Mouse (Mus musculus) intestine, embryonic 15.5 days (tissue): ENCODE results near the gene Car5a. TPM values are rescaled to one million over a fixed set of nuclear protein-coding genes. Genes with fewer than 3 reads are reported as not detected.

Experiments
- ATAC-seq: fragments of 200-750 bp; cut with Nextera tagmentation; 2 replicates; pipeline ENCODE4 v1.8.0; 2017; ENCODE audit warnings: moderate TSS enrichment, moderate library complexity
- H3K27ac ChIP-seq: fragments of 300-500 bp; sonication (generic); 2 replicates; pipeline ENCODE4 v1.5.1; 2015; ENCODE audit warnings: mild to moderate bottlenecking, inconsistent platforms
- H3K27me3 ChIP-seq: fragments of 300-500 bp; sonication (generic); replicated peaks from 2 replicates; pipeline ENCODE4 v1.6.1; 2015; ENCODE audit warnings: inconsistent platforms
- H3K36me3 ChIP-seq: fragments of 300-500 bp; sonication (generic); 2 replicates; pipeline ENCODE4 v1.6.1; 2015; ENCODE audit warnings: inconsistent platforms
- H3K4me1 ChIP-seq: fragments of 300-500 bp; sonication (generic); replicated peaks from 2 replicates; pipeline ENCODE4 v1.6.1; 2015; ENCODE audit warnings: inconsistent platforms
- H3K4me2 ChIP-seq: fragments of 300-500 bp; sonication (generic); replicated peaks from 2 replicates; pipeline ENCODE4 v1.6.1; 2015; ENCODE audit warnings: mild to moderate bottlenecking, inconsistent platforms
- H3K4me3 ChIP-seq: fragments of 300-500 bp; sonication (generic); replicated peaks from 2 replicates; pipeline ENCODE4 v1.5.1; 2015; ENCODE audit warnings: inconsistent platforms
- H3K9ac ChIP-seq: fragments of 300-500 bp; sonication (generic); 2 replicates; pipeline ENCODE4 v1.6.1; 2015; ENCODE audit warnings: inconsistent platforms
- H3K9me3 ChIP-seq: fragments of 300-500 bp; sonication (generic); 2 replicates; pipeline ENCODE4 v1.6.1; 2016; ENCODE audit warnings: inconsistent platforms
- WGBS: fragments of 180-500 bp; shearing (Covaris S2); methylation state at CpG from one replicate; pipeline ENCODE4 v1.1.7; 2015; 5-methylcytosine and 5-hydroxymethylcytosine counted together
- polyA plus RNA-seq: library from polyadenylated mRNA; unstranded; fragments of >200 nt; fragmentation: Nextera tagmentation; extraction: Ambion mirVana; gene quantifications from 2 replicates; pipeline ENCODE4 v1.2.1, GENCODE M21; 2015

The Car5a gene
- polyA plus RNA-seq, 1 experiment from 2014 or later, result 0.21 TPM

GRCm38 (mm10) chr8:121925624-121926023 is 19.1 kb downstream of the Car5a start:
- peaks cover 8% of the 10 kb centered on the region for H3K4me1 ChIP-seq
- H3K27me3 ChIP-seq, result no peaks in the 10 kb centered on the region
- no peak overlapping the region for H3K27ac ChIP-seq
- H3K9ac ChIP-seq, result no peak overlapping the region
- WGBS, result 30% methylated on average over 10 of the region's 10 CpGs
- no peak overlapping the region for H3K4me2 ChIP-seq
- no peaks in the 10 kb centered on the region for H3K36me3 ChIP-seq
- no peak for ATAC-seq
- no peak overlapping the region for H3K4me3 ChIP-seq
- H3K9me3 ChIP-seq, result no peaks in the 10 kb centered on the region

- 71% methylated on average over 5 of the region's 5 CpGs for WGBS
- Histone ChIP-seq H3K36me3 (no peaks in the 10 kb centered on the region), H3K9ac (no peak overlapping the region), H3K4me2 (no peak overlapping the region), H3K4me3 (no peak overlapping the region), H3K4me1 (peaks cover 8% of the 10 kb centered on the region), H3K27ac (no peak overlapping the region), H3K27me3 (no peaks in the 10 kb centered on the region), H3K9me3 (no peaks in the 10 kb centered on the region)
- no peak for ATAC-seq
These were observed 20.0 kb downstream of the Car5a start for GRCm38 (mm10) chr8:121924681-121925080.

- no peaks in the 10 kb centered on the region for H3K36me3 ChIP-seq
- H3K9me3 ChIP-seq, result no peaks in the 10 kb centered on the region
- no peak overlapping the region for H3K4me3 ChIP-seq
- peak; percentile 63 for ATAC-seq
- H3K4me1 ChIP-seq, result peaks cover 8% of the 10 kb centered on the region
- H3K9ac ChIP-seq, result 0 out of 2 replicates have a peak overlapping the region, but pooled peaks have one; percentile 20
- no peak overlapping the region for H3K4me2 ChIP-seq
- H3K27ac ChIP-seq, result peak overlapping the region; percentile 70
- 27% methylated on average over 8 of the region's 8 CpGs for WGBS
- H3K27me3 ChIP-seq, result no peaks in the 10 kb centered on the region
These were observed 22.6 kb downstream of the Car5a start for GRCm38 (mm10) chr8:121922101-121922500.

GRCm38 (mm10) chr8:121921582-121921981 is 23.1 kb downstream of the Car5a start:
- H3K9me3 ChIP-seq, result no peaks in the 10 kb centered on the region
- peak overlapping the region; percentile 70 for H3K27ac ChIP-seq
- no peak overlapping the region for H3K9ac ChIP-seq
- WGBS, result 84% methylated on average over 8 of the region's 8 CpGs
- no peaks in the 10 kb centered on the region for H3K36me3 ChIP-seq
- no peak for ATAC-seq
- H3K27me3 ChIP-seq, result no peaks in the 10 kb centered on the region
- peaks cover 8% of the 10 kb centered on the region for H3K4me1 ChIP-seq
- H3K4me2 ChIP-seq, result no peak overlapping the region
- H3K4me3 ChIP-seq, result no peak overlapping the region

- no peaks in the 10 kb centered on the region for H3K36me3 ChIP-seq
- ATAC-seq, result no peak
- no peak overlapping the region for H3K4me3 ChIP-seq
- no peak overlapping the region for H3K27ac ChIP-seq
- no peak overlapping the region for H3K9ac ChIP-seq
- 16% methylated on average over 3 of the region's 3 CpGs for WGBS
- H3K4me2 ChIP-seq, result no peak overlapping the region
- H3K9me3 ChIP-seq, result no peaks in the 10 kb centered on the region
- H3K27me3 ChIP-seq, result no peaks in the 10 kb centered on the region
- peaks cover 8% of the 10 kb centered on the region for H3K4me1 ChIP-seq
These were observed 25.0 kb downstream of the Car5a start for GRCm38 (mm10) chr8:121919731-121920130.

- WGBS, result 67% methylated on average over 4 of the region's 4 CpGs
- H3K27me3 ChIP-seq, result no peaks in the 10 kb centered on the region
- no peak overlapping the region for H3K4me3 ChIP-seq
These were observed 25.5 kb downstream of the Car5a start for GRCm38 (mm10) chr8:121919158-121919557.

GRCm38 (mm10) chr8:121913378-121913777 is 31.3 kb downstream of the Car5a start:
- Histone ChIP-seq H3K9ac (no peak overlapping the region), H3K9me3 (no peaks in the 10 kb centered on the region), H3K4me1 (no peaks in the 10 kb centered on the region), H3K36me3 (no peaks in the 10 kb centered on the region), H3K4me3 (no peak overlapping the region), H3K27me3 (no peaks in the 10 kb centered on the region), H3K27ac (no peak overlapping the region), H3K4me2 (no peak overlapping the region)
- no peak for ATAC-seq
- WGBS, result 74% methylated on average over 8 of the region's 8 CpGs

More at GRCm38 (mm10) chr8:121919158-121919557, 25.5 kb downstream of the Car5a start:
- ATAC-seq, result no peak
- no peaks in the 10 kb centered on the region for H3K36me3 ChIP-seq
- H3K4me1 ChIP-seq, result peaks cover 8% of the 10 kb centered on the region
- no peak overlapping the region for H3K9ac ChIP-seq
- no peak overlapping the region for H3K4me2 ChIP-seq
- no peaks in the 10 kb centered on the region for H3K9me3 ChIP-seq
- H3K27ac ChIP-seq, result no peak overlapping the region

- 73% methylated on average over 3 of the region's 3 CpGs for WGBS
- H3K27me3 ChIP-seq, result no peaks in the 10 kb centered on the region
- no peak for ATAC-seq
- H3K9ac ChIP-seq, result no peak overlapping the region
- H3K4me3 ChIP-seq, result no peak overlapping the region
- H3K27ac ChIP-seq, result no peak overlapping the region
- no peaks in the 10 kb centered on the region for H3K9me3 ChIP-seq
- H3K4me2 ChIP-seq, result no peak overlapping the region
- H3K36me3 ChIP-seq, result no peaks in the 10 kb centered on the region
- peaks cover 3% of the 10 kb centered on the region for H3K4me1 ChIP-seq
These were observed 31.9 kb downstream of the Car5a start for GRCm38 (mm10) chr8:121912831-121913230.

GRCm38 (mm10) chr8:121911987-121912386 is 32.7 kb downstream of the Car5a start:
- Histone ChIP-seq H3K9ac (no peak overlapping the region), H3K27me3 (no peaks in the 10 kb centered on the region), H3K4me2 (no peak overlapping the region), H3K4me1 (peaks cover 4% of the 10 kb centered on the region), H3K36me3 (no peaks in the 10 kb centered on the region), H3K9me3 (no peaks in the 10 kb centered on the region), H3K27ac (no peak overlapping the region), H3K4me3 (no peak overlapping the region)
- no peak for ATAC-seq
- WGBS, result 74% methylated on average over 7 of the region's 7 CpGs

GRCm38 (mm10) chr8:121911400-121911799 is 33.3 kb downstream of the Car5a start:
- Histone ChIP-seq H3K4me2 (no peak overlapping the region), H3K4me1 (peaks cover 7% of the 10 kb centered on the region), H3K9me3 (no peaks in the 10 kb centered on the region), H3K9ac (no peak overlapping the region), H3K36me3 (no peaks in the 10 kb centered on the region), H3K27me3 (no peaks in the 10 kb centered on the region), H3K4me3 (no peak overlapping the region), H3K27ac (no peak overlapping the region)
- ATAC-seq, result no peak
- WGBS, result 87% methylated on average over 6 of the region's 6 CpGs

- no peaks in the 10 kb centered on the region for H3K9me3 ChIP-seq
- H3K27me3 ChIP-seq, result no peaks in the 10 kb centered on the region
- no peak for ATAC-seq
- H3K4me3 ChIP-seq, result no peak overlapping the region
- no peak overlapping the region for H3K27ac ChIP-seq
- 4% methylated on average over 6 of the region's 6 CpGs for WGBS
- peaks cover 16% of the 10 kb centered on the region for H3K4me1 ChIP-seq
- H3K9ac ChIP-seq, result no peak overlapping the region
- H3K36me3 ChIP-seq, result no peaks in the 10 kb centered on the region
- no peak overlapping the region for H3K4me2 ChIP-seq
These were observed 35.0 kb downstream of the Car5a start for GRCm38 (mm10) chr8:121909663-121910062.

- no peak overlapping the region for H3K9ac ChIP-seq
- H3K4me1 ChIP-seq, result peaks cover 16% of the 10 kb centered on the region
- H3K36me3 ChIP-seq, result no peaks in the 10 kb centered on the region
- H3K27me3 ChIP-seq, result no peaks in the 10 kb centered on the region
- no peak overlapping the region for H3K4me3 ChIP-seq
- no peak overlapping the region for H3K4me2 ChIP-seq
- no peak overlapping the region for H3K27ac ChIP-seq
- no peaks in the 10 kb centered on the region for H3K9me3 ChIP-seq
- WGBS, result 62% methylated on average over 8 of the region's 8 CpGs
- ATAC-seq, result no peak
These were observed 35.6 kb downstream of the Car5a start for GRCm38 (mm10) chr8:121909148-121909541.

GRCm38 (mm10) chr8:121908378-121909147 is 36.1 kb downstream of the Car5a start:
- Histone ChIP-seq H3K27me3 (no peaks in the 10 kb centered on the region), H3K36me3 (no peaks in the 10 kb centered on the region), H3K4me3 (no peak overlapping the region), H3K4me1 (peaks cover 16% of the 10 kb centered on the region), H3K9ac (no peak overlapping the region), H3K9me3 (no peaks in the 10 kb centered on the region), H3K27ac (no peak overlapping the region), H3K4me2 (peak overlapping the region; percentile 90; the same call in 1 of the 2 replicates)
- WGBS, result 55% methylated on average over 8 of the region's 8 CpGs
- ATAC-seq, result no peak
